Mouse (Mus musculus) heart, postnatal 0 days (tissue): ENCODE results near the gene Inpp5d.

Experiments used
- CTCF ChIP-seq: IDR thresholded peaks from 2 replicates; pipeline ENCODE4 v1.5.1; 2016; ENCODE audit warnings: antibody characterized with exemption, control low read depth, low read depth
- EP300 ChIP-seq: IDR thresholded peaks from 2 replicates; pipeline ENCODE4 v1.6.1; 2016; ENCODE audit warnings: antibody characterized with exemption, low read depth

- no peak for TF ChIP-seq EP300
- no peak for TF ChIP-seq CTCF
These were observed 102.0 kb downstream of the Inpp5d start for GRCm38 (mm10) chr1:87722081-87722480.
